Mouse (Mus musculus) bone marrow, adult 2 months (tissue): ENCODE measurements around the gene Taf5.

Experiments
- CTCF ChIP-seq: fragments of 200-500 bp; IDR thresholded peaks from 2 replicates; pipeline ENCODE4 v1.5.1; 2011; ENCODE audit warnings: low read length, control low read depth; ENCODE audit not compliant: control insufficient read depth, insufficient read depth
- POLR2A ChIP-seq: fragments of 200-500 bp; IDR thresholded peaks from 2 replicates; pipeline ENCODE4 v1.6.1; 2011; ENCODE audit warnings: low read depth, mild to moderate bottlenecking, control low read depth, low read length, borderline replicate concordance; ENCODE audit not compliant: control insufficient read depth

DNA sequence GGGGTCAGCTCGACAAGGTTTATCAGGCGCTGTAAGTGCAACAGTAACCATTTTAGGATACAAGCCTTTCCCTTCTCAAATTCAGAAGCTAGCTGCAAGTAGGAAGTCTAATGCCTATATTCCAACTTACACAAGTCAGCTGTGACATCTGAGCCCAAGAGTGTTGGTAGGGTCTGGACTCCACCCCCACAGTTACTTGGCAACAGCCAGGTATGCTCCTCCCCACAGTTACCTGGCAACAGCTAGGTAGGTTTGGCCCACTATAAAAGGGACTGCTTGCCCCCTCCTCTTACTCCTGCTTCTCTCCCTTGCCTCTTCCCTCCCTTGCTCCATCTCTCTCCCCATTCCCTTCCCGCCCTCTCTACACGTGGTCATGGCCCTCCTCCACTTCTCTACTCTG, 18.5 kb upstream of the Taf5 start:
- TF ChIP-seq CTCF: no peak
- TF ChIP-seq POLR2A: no peak
